Mouse (Mus musculus): ENCODE data around the gene Tmem62. TPM values are rescaled to one million over a fixed set of nuclear protein-coding genes. Genes with fewer than 3 reads are reported as not detected.

The Tmem62 gene
- polyA plus RNA-seq (2015; fragmentation: Nextera tagmentation; extraction: Ambion mirVana): 8.5 and 10.4 TPM in 2 replicates

- no peaks in the 10 kb centered on the region for H3K36me3 ChIP-seq (ENCODE audit: control insufficient read depth, insufficient read depth)
- peak; percentile 79 for ATAC-seq
These were observed at the start of gene Tmem62 for GRCm38 (mm10) chr2:120976990-120977925. TSS of gene Tmem62 (plus strand) at chr2:120977017.

GRCm38 (mm10) chr2:120933038-120933437, 43.8 kb upstream of the Tmem62 start:
- no peak for ATAC-seq
- no peak overlapping the region for H3K4me3 ChIP-seq (replicated peaks; ENCODE audit: low read length)
- H3K36me3 ChIP-seq (ENCODE audit: control insufficient read depth, insufficient read depth): peaks cover 28% of the 10 kb centered on the region
- H3K27me3 ChIP-seq (replicated peaks; ENCODE audit: control insufficient read depth, insufficient read depth, low read length): no peaks in the 10 kb centered on the region
- no peak overlapping the region for H3K4me2 ChIP-seq (ENCODE audit: low read length)
- 97% methylated on average over 3 of the region's 3 CpGs for WGBS
- no peak overlapping the region for H3K27ac ChIP-seq (ENCODE audit: low read length)
- H3K9ac ChIP-seq (replicated peaks; ENCODE audit: low read depth, low read length): no peak overlapping the region
- H3K9me3 ChIP-seq (ENCODE audit: control insufficient read depth, low read length): no peaks in the 10 kb centered on the region
- no peaks in the 10 kb centered on the region for H3K4me1 ChIP-seq (replicated peaks; ENCODE audit: control insufficient read depth, insufficient read depth, low read length)

More at GRCm38 (mm10) chr2:120976990-120977925, at the start of gene Tmem62:
- H3K4me2 ChIP-seq (ENCODE audit: low read length): peak within 1 kb of the TSS; percentile 91
- H3K9ac ChIP-seq (replicated peaks; ENCODE audit: low read depth, low read length): peak within 1 kb of the TSS; percentile 96
- H3K9me3 ChIP-seq (ENCODE audit: control insufficient read depth, low read length): no peaks in the 10 kb centered on the region
- H3K4me1 ChIP-seq (replicated peaks; ENCODE audit: control insufficient read depth, insufficient read depth, low read length): peaks cover 7% of the 10 kb centered on the region
- under 1% methylated on average over 60 of the region's 71 CpGs for whole genome bisulfite sequencing
- H3K27me3 ChIP-seq (replicated peaks; ENCODE audit: control insufficient read depth, insufficient read depth, low read length): no peaks in the 10 kb centered on the region
- peak within 1 kb of the TSS; percentile 75 for H3K27ac ChIP-seq (ENCODE audit: low read length)
- peak within 1 kb of the TSS; percentile 85 for H3K4me3 ChIP-seq (replicated peaks; ENCODE audit: low read length)

- Histone ChIP-seq H3K4me1 (replicated peaks; ENCODE audit: control insufficient read depth, insufficient read depth, low read length) (no peaks in the 10 kb centered on the region), H3K9ac (replicated peaks; ENCODE audit: low read depth, low read length) (no peak overlapping the region), H3K27me3 (replicated peaks; ENCODE audit: control insufficient read depth, insufficient read depth, low read length) (no peaks in the 10 kb centered on the region), H3K27ac (ENCODE audit: low read length) (no peak overlapping the region), H3K36me3 (ENCODE audit: control insufficient read depth, insufficient read depth) (peaks cover 13% of the 10 kb centered on the region), H3K4me2 (ENCODE audit: low read length) (no peak overlapping the region), H3K9me3 (ENCODE audit: control insufficient read depth, low read length) (no peaks in the 10 kb centered on the region), H3K4me3 (replicated peaks; ENCODE audit: low read length) (no peak overlapping the region)
- ATAC-seq: no peak
- WGBS: 60% methylated on average over 5 of the region's 5 CpGs
These were observed 25.6 kb upstream of the Tmem62 start for GRCm38 (mm10) chr2:120951208-120951607.

GRCm38 (mm10) chr2:120952176-120952938, 24.5 kb upstream of the Tmem62 start:
- Histone ChIP-seq H3K4me1 (replicated peaks; ENCODE audit: control insufficient read depth, insufficient read depth, low read length) (no peaks in the 10 kb centered on the region), H3K9me3 (ENCODE audit: control insufficient read depth, low read length) (no peaks in the 10 kb centered on the region), H3K27ac (ENCODE audit: low read length) (no peak overlapping the region), H3K36me3 (ENCODE audit: control insufficient read depth, insufficient read depth) (peaks cover 9% of the 10 kb centered on the region), H3K4me3 (replicated peaks; ENCODE audit: low read length) (no peak overlapping the region), H3K27me3 (replicated peaks; ENCODE audit: control insufficient read depth, insufficient read depth, low read length) (no peaks in the 10 kb centered on the region), H3K4me2 (ENCODE audit: low read length) (no peak overlapping the region), H3K9ac (replicated peaks; ENCODE audit: low read depth, low read length) (no peak overlapping the region)
- no peak for ATAC-seq
- WGBS: 78% methylated on average over 2 of the region's 2 CpGs

GRCm38 (mm10) chr2:120959363-120959762, 17.5 kb upstream of the Tmem62 start:
- H3K4me3 ChIP-seq (replicated peaks; ENCODE audit: low read length): no peak overlapping the region
- no peaks in the 10 kb centered on the region for H3K4me1 ChIP-seq (replicated peaks; ENCODE audit: control insufficient read depth, insufficient read depth, low read length)
- no peak for ATAC-seq
- no peak overlapping the region for H3K27ac ChIP-seq (ENCODE audit: low read length)
- no peak overlapping the region for H3K9ac ChIP-seq (replicated peaks; ENCODE audit: low read depth, low read length)
- no peaks in the 10 kb centered on the region for H3K27me3 ChIP-seq (replicated peaks; ENCODE audit: control insufficient read depth, insufficient read depth, low read length)
- WGBS: 90% methylated on average over 2 of the region's 2 CpGs
- no peak overlapping the region for H3K4me2 ChIP-seq (ENCODE audit: low read length)
- no peaks in the 10 kb centered on the region for H3K9me3 ChIP-seq (ENCODE audit: control insufficient read depth, low read length)
- peaks cover 6% of the 10 kb centered on the region for H3K36me3 ChIP-seq (ENCODE audit: control insufficient read depth, insufficient read depth)

DNA sequence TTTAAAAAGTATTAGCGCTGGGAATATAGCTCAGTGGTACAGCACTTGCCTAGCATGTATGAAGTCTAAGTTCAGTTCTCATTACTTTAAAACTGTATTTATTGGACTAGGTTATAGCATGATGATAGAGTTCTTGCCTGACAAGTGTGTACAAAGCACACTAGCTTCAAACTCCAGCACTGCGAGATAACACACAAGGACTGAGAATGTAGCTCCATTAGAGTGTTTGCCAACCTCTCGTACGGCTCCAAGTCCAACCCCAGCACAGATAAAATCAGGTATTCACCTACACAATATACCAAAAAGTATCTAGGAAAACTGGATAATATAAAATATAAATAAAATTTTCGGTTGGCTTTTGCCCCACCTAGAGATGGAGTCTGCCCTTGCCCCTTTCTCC, 17.0 kb upstream of the Tmem62 start:
- Histone ChIP-seq H3K9me3 (ENCODE audit: control insufficient read depth, low read length) (no peaks in the 10 kb centered on the region), H3K4me2 (ENCODE audit: low read length) (no peak overlapping the region), H3K9ac (replicated peaks; ENCODE audit: low read depth, low read length) (no peak overlapping the region), H3K27me3 (replicated peaks; ENCODE audit: control insufficient read depth, insufficient read depth, low read length) (no peaks in the 10 kb centered on the region), H3K27ac (ENCODE audit: low read length) (no peak overlapping the region), H3K36me3 (ENCODE audit: control insufficient read depth, insufficient read depth) (peaks cover 4% of the 10 kb centered on the region), H3K4me3 (replicated peaks; ENCODE audit: low read length) (no peak overlapping the region), H3K4me1 (replicated peaks; ENCODE audit: control insufficient read depth, insufficient read depth, low read length) (no peaks in the 10 kb centered on the region)
- WGBS: 96% methylated on average over 5 of the region's 5 CpGs
- no peak for ATAC-seq

- Histone ChIP-seq H3K9me3 (ENCODE audit: control insufficient read depth, low read length) (no peaks in the 10 kb centered on the region), H3K36me3 (ENCODE audit: control insufficient read depth, insufficient read depth) (peaks cover 4% of the 10 kb centered on the region), H3K9ac (replicated peaks; ENCODE audit: low read depth, low read length) (no peak overlapping the region), H3K27me3 (replicated peaks; ENCODE audit: control insufficient read depth, insufficient read depth, low read length) (no peaks in the 10 kb centered on the region), H3K4me2 (ENCODE audit: low read length) (no peak overlapping the region), H3K4me3 (replicated peaks; ENCODE audit: low read length) (no peak overlapping the region), H3K27ac (ENCODE audit: low read length) (no peak overlapping the region), H3K4me1 (replicated peaks; ENCODE audit: control insufficient read depth, insufficient read depth, low read length) (no peaks in the 10 kb centered on the region)
- no peak for ATAC-seq
- 94% methylated on average over 1 of the region's 1 CpGs for WGBS
These were observed 16.6 kb upstream of the Tmem62 start for GRCm38 (mm10) chr2:120960261-120960660.

DNA sequence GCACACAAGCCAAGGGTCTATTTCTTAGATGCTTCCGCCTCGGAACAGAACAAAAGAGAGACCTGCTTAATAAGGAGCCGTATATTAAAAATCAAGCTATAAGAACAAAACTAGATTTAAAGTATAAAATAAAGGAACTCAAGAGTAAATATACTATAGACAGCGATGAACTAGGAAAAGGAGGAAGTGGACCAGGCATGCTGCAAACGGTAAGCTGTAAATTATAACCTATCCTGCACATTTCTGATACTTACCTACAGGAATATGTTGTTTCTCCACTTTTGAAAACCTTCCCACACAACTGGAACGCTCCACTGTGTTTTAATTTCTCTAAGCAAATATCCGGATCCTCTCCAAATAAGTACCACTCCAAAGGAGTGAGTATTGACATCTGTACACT, 13.7 kb upstream of the Tmem62 start:
- ATAC-seq: no peak
- Histone ChIP-seq H3K36me3 (ENCODE audit: control insufficient read depth, insufficient read depth) (peaks cover 4% of the 10 kb centered on the region), H3K27me3 (replicated peaks; ENCODE audit: control insufficient read depth, insufficient read depth, low read length) (no peaks in the 10 kb centered on the region), H3K9me3 (ENCODE audit: control insufficient read depth, low read length) (no peaks in the 10 kb centered on the region), H3K9ac (replicated peaks; ENCODE audit: low read depth, low read length) (no peak overlapping the region), H3K4me1 (replicated peaks; ENCODE audit: control insufficient read depth, insufficient read depth, low read length) (0 out of 2 replicates have a peak, but pooled peaks cover 4% of the 10 kb centered on the region), H3K27ac (ENCODE audit: low read length) (no peak overlapping the region), H3K4me3 (replicated peaks; ENCODE audit: low read length) (no peak overlapping the region), H3K4me2 (ENCODE audit: low read length) (no peak overlapping the region)
- WGBS: 94% methylated on average over 7 of the region's 7 CpGs

DNA sequence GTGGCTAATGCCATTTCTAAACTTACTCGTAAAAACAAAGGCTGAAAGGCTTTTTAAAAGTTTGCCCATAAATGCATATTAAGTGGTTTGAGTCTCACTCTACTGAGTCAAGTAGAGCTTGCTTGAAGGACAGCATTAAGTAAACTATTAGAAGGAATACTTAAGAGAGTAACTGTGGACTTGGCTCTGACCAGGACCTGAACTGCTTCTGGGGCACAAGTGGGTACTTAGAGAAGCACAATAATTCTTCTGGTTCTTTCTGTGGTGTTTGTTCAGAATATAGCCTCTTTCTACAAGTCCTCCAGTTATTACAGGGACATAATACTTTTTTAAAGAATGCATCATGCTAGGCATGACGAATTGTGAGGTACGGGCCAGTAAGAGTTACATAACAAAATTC, 11.3 kb upstream of the Tmem62 start:
- Histone ChIP-seq H3K4me1 (replicated peaks; ENCODE audit: control insufficient read depth, insufficient read depth, low read length) (peaks cover 12% of the 10 kb centered on the region), H3K4me2 (ENCODE audit: low read length) (no peak overlapping the region), H3K9me3 (ENCODE audit: control insufficient read depth, low read length) (no peaks in the 10 kb centered on the region), H3K36me3 (ENCODE audit: control insufficient read depth, insufficient read depth) (no peaks in the 10 kb centered on the region), H3K4me3 (replicated peaks; ENCODE audit: low read length) (no peak overlapping the region), H3K27ac (ENCODE audit: low read length) (no peak overlapping the region), H3K27me3 (replicated peaks; ENCODE audit: control insufficient read depth, insufficient read depth, low read length) (no peaks in the 10 kb centered on the region), H3K9ac (replicated peaks; ENCODE audit: low read depth, low read length) (no peak overlapping the region)
- no peak for ATAC-seq
- 81% methylated on average over 3 of the region's 3 CpGs for WGBS

Data from forebrain, embryonic 16.5 days (tissue).